Mouse (Mus musculus): Measurements from ENCODE around the gene Ppp1r2.

- TF ChIP-seq CTCF (IDR thresholded peaks at IDR 0.05; ENCODE audit: borderline replicate concordance, insufficient read depth, low read depth, low read length), result no peak
- no peak for TF ChIP-seq POLR2A (IDR thresholded peaks at IDR 0.05; ENCODE audit: borderline replicate concordance, insufficient read depth, low read length)
Observed at GRCm38 (mm10) chr16:31299164-31299959, 24.3 kb upstream of the Ppp1r2 start.

Data from cerebellum, adult 2 months (tissue).